Mouse (Mus musculus): ENCODE results near the gene Usf3. TPM values are rescaled to one million over a fixed set of nuclear protein-coding genes. Genes with fewer than 3 reads are reported as not detected.

Gene Usf3
- total RNA-seq, 2 experiments from 2014 or later = 26.8 to 28.7 TPM

GRCm38 (mm10) chr16:44226706-44227291 is 53.8 kb downstream of the Usf3 start:
- no peak for DNase-seq (ENCODE audit: low spot score in 2 of 2)

GRCm38 (mm10) chr16:44233019-44233418 is 60.0 kb downstream of the Usf3 start:
- no peak for DNase-seq (ENCODE audit: low spot score in 2 of 2)

DNA sequence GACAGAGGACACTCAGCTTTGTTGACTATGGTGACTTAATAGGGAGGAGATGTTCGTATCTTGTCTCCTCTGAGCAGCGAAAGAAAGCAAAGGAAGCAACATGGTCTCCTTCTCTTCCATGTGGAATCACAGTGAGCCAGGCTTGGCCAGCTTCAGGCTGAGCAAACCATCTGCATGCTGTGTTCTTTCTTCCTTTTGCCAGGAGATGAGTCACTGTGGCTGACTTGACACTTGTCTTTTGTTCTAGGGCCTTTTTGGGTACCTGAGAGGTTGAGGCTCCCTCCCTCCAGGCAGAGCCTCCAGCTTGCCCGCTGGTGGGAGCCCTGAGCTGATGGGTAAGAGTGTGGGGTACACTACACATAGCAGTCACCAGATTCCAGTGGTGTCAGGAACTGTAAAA is 64.8 kb downstream of the Usf3 start:
- no peak for DNase-seq (ENCODE audit: low spot score in 2 of 2)

DNA sequence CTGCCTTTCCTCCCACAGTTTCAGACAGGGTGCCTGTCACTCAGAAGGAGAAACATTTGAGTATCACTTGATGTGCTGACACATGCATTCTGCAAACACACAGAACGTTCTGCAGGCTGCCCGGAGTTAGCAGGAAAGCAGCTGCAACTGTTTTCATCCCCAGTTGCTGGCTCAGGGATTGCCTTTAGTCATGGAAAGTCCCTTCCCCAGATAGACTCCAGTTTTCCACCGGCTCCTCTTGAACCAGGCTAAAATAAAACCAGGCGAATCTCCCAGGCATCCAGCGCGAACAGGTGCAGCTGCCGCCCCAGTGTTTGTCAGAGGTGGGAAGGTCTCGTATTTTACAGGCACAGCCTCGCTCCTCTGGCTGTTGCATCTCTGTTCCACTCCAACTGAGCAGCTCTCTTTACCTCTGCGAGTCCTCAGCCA is 65.8 kb downstream of the Usf3 start:
- DNase-seq (ENCODE audit: low spot score in 2 of 2) = no peak

- no peak for DNase-seq (ENCODE audit: low spot score in 2 of 2)
Observed at GRCm38 (mm10) chr16:44240406-44240805, 67.4 kb downstream of the Usf3 start.

GRCm38 (mm10) chr16:44242633-44243032 is 69.6 kb downstream of the Usf3 start:
- DNase-seq (ENCODE audit: low spot score in 2 of 2) = peak; percentile 43 to 60

DNA sequence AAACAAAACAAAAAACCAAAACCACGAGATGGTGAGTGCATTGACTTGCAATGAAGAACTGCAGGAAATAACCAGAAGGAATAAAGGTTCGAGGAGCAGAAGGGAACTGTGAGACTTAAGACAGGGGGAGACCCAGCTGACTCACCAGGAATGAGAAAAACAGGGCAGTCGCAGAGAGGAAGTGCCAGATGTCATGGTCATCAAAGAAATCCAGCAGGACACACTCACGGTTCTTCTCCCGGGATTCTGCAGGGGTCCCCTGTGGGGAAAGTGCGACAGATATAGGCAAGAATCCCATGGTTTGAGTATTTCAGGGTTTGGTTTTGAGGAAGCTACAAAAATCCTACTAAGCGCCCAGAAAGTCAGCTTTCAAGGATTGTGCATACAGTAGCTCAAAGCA is 70.3 kb downstream of the Usf3 start:
- DNase-seq (ENCODE audit: low spot score in 2 of 2) = no peak

DNA sequence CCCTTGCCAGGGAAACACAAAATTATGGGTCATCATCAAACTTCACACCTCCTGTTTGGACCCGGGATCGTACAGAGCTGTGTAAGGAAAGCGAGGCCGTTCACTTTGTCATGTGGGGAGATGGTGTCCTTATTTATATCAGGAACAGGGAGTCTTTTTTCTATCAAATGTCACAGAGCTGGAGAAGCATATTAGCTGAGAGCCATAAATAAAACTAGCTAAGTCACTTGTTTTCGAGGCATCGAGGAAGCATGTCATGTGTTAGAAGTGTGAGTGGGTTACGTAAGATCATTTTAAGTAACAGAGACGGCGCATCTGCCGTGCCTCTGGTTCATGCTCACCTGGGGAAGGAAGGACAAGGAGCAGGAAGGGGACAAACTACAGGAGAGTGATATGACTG is 76.9 kb downstream of the Usf3 start:
- no peak for DNase-seq (ENCODE audit: low spot score in 2 of 2)

DNA sequence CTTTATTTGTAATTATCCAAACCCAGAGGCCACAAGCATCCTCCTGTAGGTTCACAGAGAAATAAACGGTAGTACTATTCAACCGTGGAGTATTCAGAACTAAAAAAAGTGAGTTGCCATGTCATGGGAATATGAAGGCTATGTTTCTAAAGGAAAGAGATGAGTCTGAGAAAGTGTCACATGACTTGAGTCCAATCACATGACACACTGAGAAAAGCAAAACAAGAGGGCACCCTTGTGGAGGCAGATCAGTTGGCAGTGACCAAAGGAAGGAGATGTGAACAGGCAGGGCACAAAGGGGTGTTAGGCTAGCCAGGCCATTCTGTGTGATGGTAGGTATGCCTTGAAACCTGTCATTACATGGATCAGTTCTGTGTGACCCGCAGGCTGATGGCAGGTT is 79.7 kb downstream of the Usf3 start:
- no peak for DNase-seq (ENCODE audit: low spot score in 2 of 2)

- no peak for DNase-seq (ENCODE audit: low spot score in 2 of 2)
Observed at GRCm38 (mm10) chr16:44253797-44254634, 81.0 kb downstream of the Usf3 start.

GRCm38 (mm10) chr16:44254698-44255097 is 81.7 kb downstream of the Usf3 start:
- DNase-seq (ENCODE audit: low spot score in 2 of 2) = no peak

DNA sequence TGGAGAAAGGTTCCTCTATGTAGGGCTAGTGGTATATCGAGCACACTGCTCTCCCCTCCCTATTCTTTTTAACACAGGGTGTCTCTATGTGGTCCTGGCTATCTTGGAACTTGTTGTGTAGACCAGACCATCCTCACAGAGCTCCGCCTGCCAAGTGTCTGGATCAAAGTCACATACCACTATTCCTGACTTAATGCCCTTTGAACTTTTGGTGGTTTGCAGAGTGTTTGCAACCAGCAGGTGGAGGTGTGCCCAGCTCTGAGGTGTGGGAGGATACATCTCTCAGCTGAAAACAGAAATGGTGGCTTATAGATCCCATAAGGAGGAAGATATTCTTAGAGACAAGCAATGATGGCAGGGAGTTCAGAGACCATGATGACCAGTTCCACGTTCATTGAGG is 84.4 kb downstream of the Usf3 start:
- no peak for DNase-seq (ENCODE audit: low spot score in 2 of 2)

DNA sequence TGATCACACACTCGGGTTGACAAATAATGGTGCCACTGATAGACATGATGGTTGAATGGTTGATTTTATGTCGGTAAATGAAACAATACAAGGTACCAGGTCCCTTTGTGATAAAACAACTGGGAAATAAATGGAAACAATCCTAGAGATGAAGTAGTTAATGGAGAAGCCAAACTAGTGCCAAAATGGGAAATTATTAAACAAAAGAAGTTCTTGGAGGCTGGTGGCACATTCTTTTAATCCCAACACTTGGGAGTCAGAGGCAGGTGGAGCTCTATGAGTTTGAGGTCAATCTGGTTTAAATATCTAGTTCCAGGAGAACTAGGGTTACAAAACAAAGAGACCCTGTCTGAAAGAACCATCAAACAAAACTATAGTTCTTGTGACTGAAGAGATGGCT is 91.9 kb downstream of the Usf3 start:
- DNase-seq (ENCODE audit: low spot score in 2 of 2) = no peak

DNA sequence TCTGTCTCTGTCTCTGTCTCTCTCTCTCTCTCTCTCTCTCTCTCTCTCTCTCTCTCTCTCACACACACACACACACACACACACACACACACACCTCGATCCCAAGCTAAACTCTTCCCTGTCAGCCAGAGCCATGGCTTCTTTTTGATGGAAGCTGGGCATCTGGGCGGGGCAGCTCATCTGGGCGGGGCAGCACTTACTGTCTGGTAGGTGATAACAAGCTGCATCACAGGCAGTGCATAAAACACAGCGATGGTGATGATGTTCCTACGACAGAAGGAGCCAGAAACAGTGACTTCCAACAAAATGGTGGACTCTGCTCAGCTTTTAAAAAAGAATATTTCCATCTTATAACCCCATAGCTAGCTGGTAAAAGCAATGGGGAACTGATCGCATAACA is 92.5 kb downstream of the Usf3 start:
- DNase-seq (ENCODE audit: low spot score in 2 of 2) = no peak

DNA sequence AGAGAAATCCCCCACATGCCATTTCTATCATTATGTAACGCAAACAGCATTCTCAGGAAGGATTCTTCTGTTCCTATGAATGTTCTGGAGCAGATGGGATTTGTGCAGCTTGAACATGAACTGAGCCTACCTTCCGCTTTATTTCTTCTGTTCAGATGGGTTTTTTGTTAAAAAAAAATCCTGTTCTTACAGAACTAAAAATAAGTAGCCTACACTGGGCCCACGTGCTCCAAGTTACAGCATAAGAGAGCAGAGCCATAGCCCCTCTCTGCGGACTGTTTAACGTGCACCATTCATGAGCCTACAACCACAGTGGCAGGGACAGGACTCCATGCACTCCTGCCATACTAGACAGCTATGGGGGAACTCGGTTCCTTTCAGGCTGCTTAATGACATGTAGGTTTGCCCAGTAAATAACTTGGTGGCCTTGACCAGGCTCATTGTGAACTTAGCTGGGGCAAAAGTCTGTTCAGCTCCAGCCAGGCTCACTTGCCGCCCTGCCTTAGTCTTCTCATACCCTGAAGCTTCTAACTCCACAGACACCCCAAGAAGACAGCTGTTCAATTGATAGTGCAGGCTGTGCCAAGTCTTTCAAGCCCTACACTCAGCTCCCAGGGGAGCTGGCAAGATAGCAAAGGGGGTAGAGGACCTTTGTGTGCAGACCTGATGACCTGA is 95.6 kb downstream of the Usf3 start:
- no peak for DNase-seq (ENCODE audit: low spot score in 2 of 2)

- DNase-seq (ENCODE audit: low spot score in 2 of 2) = no peak
Observed at GRCm38 (mm10) chr16:44269578-44269977, 96.5 kb downstream of the Usf3 start.

DNA sequence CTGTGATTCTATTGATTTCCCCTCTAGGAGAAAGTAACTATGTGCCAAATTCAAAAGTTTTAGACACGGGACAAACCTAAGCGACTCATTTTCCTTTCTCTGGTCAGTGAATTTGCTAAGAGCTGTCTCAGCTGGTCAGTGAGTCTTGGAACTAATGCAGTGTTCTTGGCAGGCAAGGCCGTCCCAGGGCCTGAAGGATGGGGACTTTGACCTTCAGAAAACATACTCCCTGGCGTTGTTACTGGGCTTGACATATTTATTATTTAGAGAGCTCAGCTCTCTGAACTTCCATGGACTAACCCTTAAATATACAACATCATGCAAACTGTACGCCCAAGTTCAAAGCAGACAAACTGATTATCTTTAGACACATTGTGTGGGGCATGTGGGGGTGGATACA is 97.6 kb downstream of the Usf3 start:
- DNase-seq (ENCODE audit: low spot score in 2 of 2) = peak in 1 of 2 experiments; percentile 15

DNA sequence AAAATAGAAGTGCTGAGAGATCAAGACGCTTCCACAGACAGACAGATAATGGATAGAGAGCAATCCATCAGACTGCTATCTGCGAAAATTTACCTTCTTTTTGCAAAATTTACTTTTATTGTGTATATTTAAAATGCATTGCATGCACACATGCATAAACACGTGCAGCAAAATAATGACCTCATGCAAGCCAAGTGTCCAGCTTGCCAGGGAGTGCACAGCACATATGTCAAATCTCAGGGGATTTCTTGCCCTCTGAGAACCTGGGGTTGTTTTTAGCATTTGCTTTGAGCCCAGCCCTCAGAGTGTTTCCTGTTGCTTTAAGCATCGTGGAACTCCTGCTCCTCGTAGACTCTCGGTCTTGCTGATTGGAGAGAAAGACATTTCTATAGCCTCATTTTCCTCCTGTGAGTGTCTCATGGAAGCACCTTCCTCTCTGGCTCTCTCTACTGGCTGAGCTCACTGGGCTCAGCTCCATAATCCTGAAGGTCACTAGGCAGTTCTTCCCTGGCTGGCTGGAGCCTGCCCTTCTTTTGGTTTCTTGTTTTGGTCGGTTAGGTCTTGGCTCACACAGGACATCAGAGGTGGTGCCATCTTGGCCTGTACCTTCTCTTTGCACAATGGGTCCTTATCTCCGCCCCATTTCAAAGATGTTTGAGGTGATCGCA is 98.5 kb downstream of the Usf3 start:
- DNase-seq (ENCODE audit: low spot score in 2 of 2) = no peak
